Mouse (Mus musculus) erythroid progenitor cell, adult 5-6 weeks (primary cell): ENCODE data around the gene Dynlrb1. TPM values are rescaled to one million over a fixed set of nuclear protein-coding genes. Genes with fewer than 3 reads are reported as not detected.

Experiments used
- ATAC-seq: replicated peaks from 2 replicates; pipeline ENCODE4 v1.8.0; 2016; ENCODE audit warnings: moderate number of reproducible peaks, mild to moderate bottlenecking, moderate TSS enrichment, inconsistent platforms; ENCODE audit not compliant: poor library complexity, low FRiP score, severe bottlenecking
- total RNA-seq, 2 experiments: library from RNA; stranded (forward) in 1 of 2; stranded (reverse) in 1 of 2; fragments of 150-400 nt in 1 of 2; fragments of 186-747, 209-891 nt in 1 of 2; gene quantifications; 2 replicates each; pipeline versions ENCODE4 v1.2.3 to v1.2.4; 2015 to 2017; ENCODE audit warnings: low replicate concordance in 2 of 2

Dynlrb1 gene
- total RNA-seq, 2 experiments from 2014 or later: 56.7 to 95.2 TPM

GRCm38 (mm10) chr2:155278361-155278760 is 42.0 kb downstream of the Dynlrb1 start:
- ATAC-seq: no peak

GRCm38 (mm10) chr2:155279163-155279562 is 42.8 kb downstream of the Dynlrb1 start:
- ATAC-seq: no peak

DNA sequence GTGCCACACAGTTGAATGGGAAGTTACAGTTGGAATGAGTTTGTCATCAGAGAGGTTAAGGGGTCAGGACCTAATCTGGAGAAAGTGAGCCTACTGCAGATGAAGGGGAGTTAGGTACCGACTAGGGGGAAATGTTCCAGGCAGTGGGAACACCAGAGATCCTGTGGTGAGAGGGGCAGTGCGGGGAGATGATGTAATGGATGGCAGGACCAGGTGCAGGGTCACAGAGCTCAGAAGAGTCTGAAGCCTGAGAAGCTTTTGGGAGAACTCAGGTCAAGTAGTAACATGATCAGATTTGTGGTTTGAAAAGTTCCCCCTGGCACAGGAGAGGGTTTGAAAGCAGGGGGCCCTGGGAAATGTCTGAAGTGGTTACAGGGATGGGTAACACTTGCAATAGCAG is 43.8 kb downstream of the Dynlrb1 start:
- no peak for ATAC-seq

GRCm38 (mm10) chr2:155283793-155284192 is 47.5 kb downstream of the Dynlrb1 start:
- no peak for ATAC-seq

GRCm38 (mm10) chr2:155284647-155285046 is 48.3 kb downstream of the Dynlrb1 start:
- ATAC-seq: no peak

- ATAC-seq: no peak
Observed at GRCm38 (mm10) chr2:155285744-155286143, 49.4 kb downstream of the Dynlrb1 start.

DNA sequence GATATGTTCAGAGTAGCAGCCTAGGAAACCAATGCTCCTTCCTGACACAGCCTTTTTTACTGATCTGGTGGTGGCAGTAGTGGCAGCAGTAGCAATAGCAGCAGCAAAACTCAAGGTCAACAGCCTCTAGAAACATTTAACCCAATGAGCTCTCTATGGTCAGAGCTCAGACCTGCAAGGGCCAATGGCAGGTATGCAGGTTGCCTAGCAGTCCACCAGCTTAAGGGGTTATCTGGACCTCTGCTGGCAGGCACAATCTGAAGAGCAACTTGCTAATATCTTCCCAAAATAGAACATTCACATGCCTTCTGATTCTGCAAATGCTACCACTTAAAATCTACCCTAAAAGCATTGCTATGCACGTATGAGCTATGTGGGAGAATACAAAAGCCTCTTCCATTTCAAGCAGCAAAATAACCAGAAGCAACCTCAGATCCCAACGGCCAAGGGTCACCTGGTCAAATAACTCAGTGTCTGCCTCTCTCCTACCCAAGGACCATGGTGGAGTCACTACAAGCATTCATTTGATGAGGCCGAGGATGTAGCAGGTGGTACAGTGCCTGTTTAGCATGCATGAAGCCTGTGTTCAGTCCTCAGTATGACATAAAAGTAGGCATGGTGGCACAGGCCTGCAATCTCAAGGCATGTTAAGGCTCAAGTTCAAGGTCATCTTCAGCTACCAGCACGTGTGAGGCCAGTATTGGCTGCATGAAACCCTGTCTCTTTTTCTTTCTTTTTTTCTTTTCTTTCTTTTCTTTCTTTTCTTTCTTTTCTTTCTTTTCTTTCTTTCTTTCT is 51.3 kb downstream of the Dynlrb1 start:
- ATAC-seq: no peak

DNA sequence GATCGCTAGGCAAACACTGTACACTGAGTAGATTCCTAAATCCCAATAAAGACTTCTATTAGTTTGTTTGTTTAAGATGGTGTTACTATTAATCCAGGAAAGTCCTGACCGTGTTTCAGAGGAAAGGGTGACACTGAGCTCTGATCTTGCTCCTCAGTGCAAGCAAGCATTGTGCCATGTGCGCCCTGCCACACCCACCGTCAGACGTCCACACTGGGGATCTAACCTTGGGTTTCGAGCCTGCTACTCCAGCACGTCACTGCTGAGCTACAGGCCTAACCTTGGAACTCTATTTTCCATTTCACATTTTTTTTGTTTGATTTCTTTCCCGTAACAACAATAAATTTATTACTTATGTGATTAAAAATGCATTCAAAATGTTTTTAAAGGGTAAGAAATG is 53.7 kb downstream of the Dynlrb1 start:
- no peak for ATAC-seq

DNA sequence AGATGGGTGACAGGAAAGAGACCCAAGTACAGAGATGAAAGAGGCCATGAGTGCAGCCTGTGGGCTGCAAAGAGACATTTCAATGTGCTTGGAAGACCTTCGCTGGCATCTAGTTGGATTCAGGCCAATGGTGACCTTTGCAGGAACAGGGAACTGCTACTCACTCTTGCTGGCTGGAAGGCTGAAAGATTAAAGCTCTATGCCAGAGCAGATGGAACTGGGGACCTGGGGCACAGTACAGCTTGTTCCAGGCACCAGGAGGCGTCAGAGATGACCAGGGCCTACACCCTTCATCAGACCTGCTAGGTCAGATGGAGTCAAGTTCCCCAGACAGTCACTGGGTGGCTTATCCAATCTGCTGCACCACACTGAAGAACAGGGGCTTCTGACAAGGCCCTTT is 57.0 kb downstream of the Dynlrb1 start:
- no peak for ATAC-seq

DNA sequence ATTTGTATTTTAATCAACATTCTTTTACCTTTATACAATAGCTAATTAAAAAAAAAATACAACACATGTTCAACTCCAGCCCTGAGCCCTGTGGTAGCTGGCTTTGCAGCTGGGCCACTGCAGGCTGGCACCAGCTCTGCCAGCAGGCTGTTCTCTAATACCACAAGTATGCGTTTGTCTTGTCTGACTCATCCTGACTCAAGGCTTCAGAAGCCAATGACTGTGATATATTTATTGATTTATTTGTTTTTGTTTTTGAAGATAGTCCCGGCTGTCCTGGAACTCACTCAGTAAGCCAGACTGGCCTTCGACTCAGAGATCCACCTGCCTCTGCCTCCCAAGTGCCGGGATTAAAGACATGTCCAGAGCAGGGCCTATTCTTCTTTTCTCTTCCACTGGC is 57.6 kb downstream of the Dynlrb1 start:
- no peak for ATAC-seq

DNA sequence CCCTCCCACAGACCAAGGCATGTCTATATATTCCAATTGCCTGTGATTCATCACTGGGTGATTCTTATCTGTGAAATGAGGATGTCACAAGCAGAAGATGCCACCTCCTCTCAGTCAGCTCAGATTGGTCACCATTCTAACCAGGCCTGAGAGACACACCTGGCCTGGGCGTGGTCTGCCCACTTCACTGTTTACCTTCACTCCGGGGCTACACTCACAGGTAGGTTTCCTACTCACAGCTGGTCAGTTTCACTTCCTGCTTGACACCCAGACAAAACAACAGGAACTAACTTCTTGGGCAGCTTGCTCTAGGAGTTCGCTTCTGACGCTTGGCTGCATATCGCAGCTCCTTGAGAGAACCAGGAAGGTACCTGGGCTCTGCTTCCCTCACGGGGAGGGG is 59.1 kb downstream of the Dynlrb1 start:
- ATAC-seq: no peak

GRCm38 (mm10) chr2:155299563-155299962 is 63.2 kb downstream of the Dynlrb1 start:
- ATAC-seq: no peak

Other genes starting within 250 kb of the Dynlrb1 start
- gene Gm14226, start 218.3 kb upstream of the Dynlrb1 start, total RNA-seq (2015; ENCODE audit: low replicate concordance): not detected in 2 replicates
- gene Gm14226, start 218.3 kb upstream of the Dynlrb1 start, total RNA-seq (2017; ENCODE audit: low replicate concordance): not detected in 2 replicates
- 17.6 and 21.6 TPM in 2 replicates for gene Ahcy, start 162.0 kb upstream of the Dynlrb1 start, total RNA-seq (2015; ENCODE audit: low replicate concordance)
- 8.7 and 16.0 TPM in 2 replicates for gene Ahcy, start 162.0 kb upstream of the Dynlrb1 start, total RNA-seq (2017; ENCODE audit: low replicate concordance)
- 23.1 and 45.3 TPM in 2 replicates for gene Itch, start 103.0 kb upstream of the Dynlrb1 start, total RNA-seq (2015; ENCODE audit: low replicate concordance)
- 31.9 and 39.8 TPM in 2 replicates for gene Itch, start 103.0 kb upstream of the Dynlrb1 start, total RNA-seq (2017; ENCODE audit: low replicate concordance)
- not detected in 2 replicates for gene Map1lc3a, start 39.8 kb downstream of the Dynlrb1 start, total RNA-seq (2015; ENCODE audit: low replicate concordance)
- gene Map1lc3a, start 39.8 kb downstream of the Dynlrb1 start, total RNA-seq (2017; ENCODE audit: low replicate concordance): 2.8 TPM in 1 of 2 replicates, not detected in the other
- gene Pigu, start 120.9 kb downstream of the Dynlrb1 start, total RNA-seq (2015; ENCODE audit: low replicate concordance): 5.9 and 22.3 TPM in 2 replicates
- 15.1 and 15.7 TPM in 2 replicates for gene Pigu, start 120.9 kb downstream of the Dynlrb1 start, total RNA-seq (2017; ENCODE audit: low replicate concordance)
- 10.5 and 11.5 TPM in 2 replicates for gene Trp53inp2, start 144.5 kb downstream of the Dynlrb1 start, total RNA-seq (2015; ENCODE audit: low replicate concordance)
- 1.1 and 3.6 TPM in 2 replicates for gene Trp53inp2, start 144.5 kb downstream of the Dynlrb1 start, total RNA-seq (2017; ENCODE audit: low replicate concordance)
- 55.1 and 66.7 TPM in 2 replicates for gene Ncoa6, start 237.4 kb downstream of the Dynlrb1 start, total RNA-seq (2015; ENCODE audit: low replicate concordance)
- 19.4 and 24.4 TPM in 2 replicates for gene Ncoa6, start 237.4 kb downstream of the Dynlrb1 start, total RNA-seq (2017; ENCODE audit: low replicate concordance)